8 mouse cellular contexts compared by ENCODE assay signal in the genomic region with DNA sequence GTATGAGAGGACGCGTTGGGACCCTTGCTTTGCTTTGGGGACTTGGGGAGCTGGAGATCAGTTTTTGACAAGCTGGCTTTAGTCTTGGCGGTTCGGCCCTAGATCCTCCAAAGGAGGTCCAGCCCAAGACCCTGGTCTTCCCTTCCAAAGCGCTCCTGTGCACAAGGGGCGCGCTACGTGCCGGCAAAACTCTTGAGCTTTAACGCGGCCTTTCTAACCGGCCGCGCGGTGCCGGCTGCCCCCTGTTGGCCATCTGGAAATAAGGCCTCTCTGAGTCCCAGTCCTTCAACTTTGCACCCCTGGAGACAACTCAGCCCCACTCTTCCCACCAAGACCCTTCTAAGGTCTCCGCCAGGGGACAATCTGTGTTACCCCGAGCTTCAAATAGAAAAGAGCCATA. TPM values are rescaled to one million over a fixed set of nuclear protein-coding genes. Genes with fewer than 3 reads are reported as not detected.
A peak's percentile ranks its signal among the peaks of the same experiment; 100 is the strongest.
DNase-seq lines count a peak whose midpoint lies in the region; ATAC-seq lines count a peak whose summit lies in the region.

No protein-coding gene starts in this region.

- H3K27me3 ChIP-seq in embryonic facial prominence, embryonic 15.5 days = no peaks in the 10 kb centered on the region
- peaks cover 18% of the 10 kb centered on the region for H3K27me3 ChIP-seq in heart, embryonic 13.5 days (replicated peaks)
- peaks cover 35% of the 10 kb centered on the region for H3K27me3 ChIP-seq in kidney, embryonic 16.5 days (ENCODE audit: insufficient read depth, low read length)
- peaks cover 100% of the 10 kb centered on the region for H3K27me3 ChIP-seq in liver, embryonic 15.5 days
- H3K27me3 ChIP-seq in neural tube, embryonic 14.5 days (ENCODE audit: control insufficient read depth, insufficient read depth, low read length) = peaks cover 17% of the 10 kb centered on the region

- no peaks in the 10 kb centered on the region for H3K9me3 ChIP-seq in embryonic facial prominence, embryonic 15.5 days (replicated peaks)
- H3K9me3 ChIP-seq in heart, embryonic 13.5 days = no peaks in the 10 kb centered on the region
- no peaks in the 10 kb centered on the region for H3K9me3 ChIP-seq in kidney, embryonic 16.5 days (ENCODE audit: low read length)
- no peaks in the 10 kb centered on the region for H3K9me3 ChIP-seq in liver, embryonic 15.5 days (replicated peaks)
- H3K9me3 ChIP-seq in neural tube, embryonic 14.5 days (ENCODE audit: control insufficient read depth, low read length) = no peaks in the 10 kb centered on the region

- peak overlapping the region; percentile 99 for H3K27ac ChIP-seq in embryonic facial prominence, embryonic 15.5 days (replicated peaks)
- peak overlapping the region; percentile 96 for H3K27ac ChIP-seq in heart, embryonic 13.5 days (replicated peaks)
- peak overlapping the region; percentile 95; the same call in 1 of the 2 replicates for H3K27ac ChIP-seq in kidney, embryonic 16.5 days (ENCODE audit: low read length)
- no peak overlapping the region for H3K27ac ChIP-seq in liver, embryonic 15.5 days (replicated peaks)
- no peak overlapping the region for H3K27ac ChIP-seq in neural tube, embryonic 14.5 days (ENCODE audit: low read depth, low read length)

- H3K4me1 ChIP-seq in embryonic facial prominence, embryonic 15.5 days = peaks cover 11% of the 10 kb centered on the region
- H3K4me1 ChIP-seq in heart, embryonic 13.5 days = peaks cover 42% of the 10 kb centered on the region
- H3K4me1 ChIP-seq in kidney, embryonic 16.5 days (ENCODE audit: insufficient read depth, low read length) = peaks cover 41% of the 10 kb centered on the region
- H3K4me1 ChIP-seq in liver, embryonic 15.5 days (replicated peaks) = no peaks in the 10 kb centered on the region; the same call in 1 of the 2 replicates
- H3K4me1 ChIP-seq in neural tube, embryonic 14.5 days (ENCODE audit: control insufficient read depth, insufficient read depth, low read length) = peaks cover 28% of the 10 kb centered on the region

- peak overlapping the region; percentile 90 for H3K9ac ChIP-seq in embryonic facial prominence, embryonic 15.5 days
- H3K9ac ChIP-seq in heart, embryonic 13.5 days = peak overlapping the region; percentile 96
- H3K9ac ChIP-seq in kidney, embryonic 16.5 days (replicated peaks; ENCODE audit: low read length) = peak overlapping the region; percentile 88
- no peak overlapping the region for H3K9ac ChIP-seq in liver, embryonic 15.5 days
- no peak overlapping the region for H3K9ac ChIP-seq in neural tube, embryonic 14.5 days (replicated peaks; ENCODE audit: low read depth, low read length)

- no peaks in the 10 kb centered on the region for H3K36me3 ChIP-seq in embryonic facial prominence, embryonic 15.5 days
- peaks cover 5% of the 10 kb centered on the region for H3K36me3 ChIP-seq in heart, embryonic 13.5 days
- H3K36me3 ChIP-seq in kidney, embryonic 16.5 days (ENCODE audit: insufficient read depth, low read length) = no peaks in the 10 kb centered on the region
- H3K36me3 ChIP-seq in liver, embryonic 15.5 days (replicated peaks) = no peaks in the 10 kb centered on the region
- no peaks in the 10 kb centered on the region for H3K36me3 ChIP-seq in neural tube, embryonic 14.5 days (ENCODE audit: control insufficient read depth, insufficient read depth, low read length)

- peak overlapping the region; percentile 76 for H3K4me2 ChIP-seq in embryonic facial prominence, embryonic 15.5 days (replicated peaks)
- H3K4me2 ChIP-seq in heart, embryonic 13.5 days = peak overlapping the region; percentile 90
- peak overlapping the region; percentile 91 for H3K4me2 ChIP-seq in kidney, embryonic 16.5 days (replicated peaks; ENCODE audit: low read depth, low read length)
- H3K4me2 ChIP-seq in liver, embryonic 15.5 days = peak overlapping the region; percentile 61
- H3K4me2 ChIP-seq in neural tube, embryonic 14.5 days (ENCODE audit: low read depth, low read length) = peak overlapping the region; percentile 95

- DNase-seq in layer of hippocampus, adult 11-12 months (ENCODE audit: low spot score) = peak; percentile 45
- no peak for DNase-seq in layer of hippocampus, adult 9-10 months (ENCODE audit: low spot score)
- DNase-seq in urinary bladder, postnatal 4 days (ENCODE audit: low spot score in 2 of 2) = peak; percentile 68 to 79

- peak overlapping the region; percentile 75 for H3K4me3 ChIP-seq in embryonic facial prominence, embryonic 15.5 days (replicated peaks)
- peak overlapping the region; percentile 73 for H3K4me3 ChIP-seq in heart, embryonic 13.5 days
- peak overlapping the region; percentile 73 for H3K4me3 ChIP-seq in kidney, embryonic 16.5 days (ENCODE audit: low read length)
- H3K4me3 ChIP-seq in liver, embryonic 15.5 days (replicated peaks) = no peak overlapping the region
- H3K4me3 ChIP-seq in neural tube, embryonic 14.5 days (ENCODE audit: low read depth, low read length) = peak overlapping the region; percentile 59

- no peak for ATAC-seq in embryonic facial prominence, embryonic 15.5 days (ENCODE audit: insufficient number of reproducible peaks, low FRiP score, low TSS enrichment, low read depth)
- 0 out of 2 replicates have a peak, but pooled peaks have one; percentile 16 for ATAC-seq in heart, embryonic 13.5 days (ENCODE audit: extremely low read depth, insufficient number of reproducible peaks, low FRiP score, low TSS enrichment)
- 0 out of 2 replicates have a peak, but pooled peaks have one; percentile 3 for ATAC-seq in kidney, embryonic 16.5 days (ENCODE audit: low FRiP score, low TSS enrichment)
- no peak for ATAC-seq in liver, embryonic 15.5 days (ENCODE audit: insufficient read depth)
- ATAC-seq in neural tube, embryonic 14.5 days (ENCODE audit: low read depth) = no peak

- under 1% methylated on average over 18 of the region's 18 CpGs for WGBS in embryonic facial prominence, embryonic 15.5 days
- WGBS in heart, embryonic 13.5 days = under 1% methylated on average over 18 of the region's 18 CpGs
- WGBS in kidney, embryonic 16.5 days = 1% methylated on average over 18 of the region's 18 CpGs
- WGBS in liver, embryonic 15.5 days (ENCODE audit: insufficient replicate concordance) = under 1% methylated on average over 18 of the region's 18 CpGs
- WGBS in neural tube, embryonic 14.5 days = 1% methylated on average over 18 of the region's 18 CpGs

RNA-seq across cellular contexts. Expression of a gene that starts 2.9 kb away (rescaled TPM):
- polyA plus RNA-seq in embryonic facial prominence, embryonic 15.5 days (2015; fragmentation: Nextera tagmentation; extraction: Ambion mirVana) = 158 and 164 TPM in 2 replicates
- polyA plus RNA-seq in heart, embryonic 13.5 days (2015; fragmentation: Nextera tagmentation; extraction: Ambion mirVana) = 19.2 and 22.4 TPM in 2 replicates
- polyA plus RNA-seq in kidney, embryonic 16.5 days (2015; fragmentation: Nextera tagmentation; extraction: Ambion mirVana) = 26.0 and 27.9 TPM in 2 replicates
- 0.21 and 0.33 TPM in 2 replicates for polyA plus RNA-seq in liver, embryonic 15.5 days (2015; fragmentation: Nextera tagmentation; extraction: Ambion mirVana)
- polyA plus RNA-seq in neural tube, embryonic 14.5 days (2014; fragmentation: Nextera tagmentation; extraction: Ambion mirVana) = 14.2 and 16.6 TPM in 2 replicates

Comparison
In these comparisons a context has a peak if more than half of its experiments do, and no peak if none do; other contexts are left out.
1. ATAC-seq: peak in heart, embryonic 13.5 days (single experiment) and kidney, embryonic 16.5 days (single experiment); none in embryonic facial prominence, embryonic 15.5 days (single experiment), liver, embryonic 15.5 days (single experiment) and neural tube, embryonic 14.5 days (single experiment).
2. H3K27ac ChIP-seq: peak in embryonic facial prominence, embryonic 15.5 days (single experiment), heart, embryonic 13.5 days (single experiment) and kidney, embryonic 16.5 days (single experiment); none in liver, embryonic 15.5 days (single experiment) and neural tube, embryonic 14.5 days (single experiment).
3. H3K9ac ChIP-seq: peak in embryonic facial prominence, embryonic 15.5 days (single experiment), heart, embryonic 13.5 days (single experiment) and kidney, embryonic 16.5 days (single experiment); none in liver, embryonic 15.5 days (single experiment) and neural tube, embryonic 14.5 days (single experiment).
4. RNA of a gene that starts 2.9 kb away (polyA plus RNA-seq): 158 to 164 TPM in embryonic facial prominence, embryonic 15.5 days, 26.0 to 27.9 TPM in kidney, embryonic 16.5 days, 19.2 to 22.4 TPM in heart, embryonic 13.5 days and 14.2 to 16.6 TPM in neural tube, embryonic 14.5 days; 0.21 to 0.33 TPM in liver, embryonic 15.5 days; every median in the first group is over 10 times any median in the second.
5. Peak in every context shown above with its lines, with median percentiles within 50 percentile points of each other: H3K4me2 ChIP-seq.